Mouse (Mus musculus): ENCODE measurements at regions not wholly inside any gene's neighbourhood (a gene's known extent, or its start where the extent isn't known, plus 50 kb on each side); places are given as distances from the start of the nearest gene placed in this dataset.

DNA sequence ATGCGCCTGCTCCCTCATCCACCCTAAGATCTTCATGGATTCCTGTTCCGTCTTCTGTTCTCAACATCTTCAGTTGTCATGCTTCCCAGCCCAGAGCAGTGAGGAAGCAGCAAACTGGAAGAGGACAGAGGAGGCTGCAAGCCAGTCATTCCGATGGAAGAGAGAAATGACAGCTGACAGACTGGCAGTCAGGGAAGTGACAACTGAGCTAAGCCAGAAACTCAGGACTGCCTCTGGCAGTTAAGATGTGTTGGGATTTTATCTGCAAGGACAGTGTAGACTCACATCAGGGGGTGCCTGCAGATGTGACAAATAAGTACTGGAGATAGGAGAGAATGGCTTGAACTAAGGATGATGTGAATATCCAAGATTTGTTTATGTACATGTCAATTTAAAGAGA lies 106.1 kb upstream of the Fam92a start:
- intact Hi-C loops (cut with DNase I), result no loop called here

GRCm38 (mm10) chr4:12273369-12273768 lies 101.6 kb upstream of the Fam92a start:
- intact Hi-C loops (cut with DNase I), result no loop called here

GRCm38 (mm10) chr4:12272914-12273313 lies 101.1 kb upstream of the Fam92a start:
- intact Hi-C loops (cut with DNase I), result no loop called here

DNA sequence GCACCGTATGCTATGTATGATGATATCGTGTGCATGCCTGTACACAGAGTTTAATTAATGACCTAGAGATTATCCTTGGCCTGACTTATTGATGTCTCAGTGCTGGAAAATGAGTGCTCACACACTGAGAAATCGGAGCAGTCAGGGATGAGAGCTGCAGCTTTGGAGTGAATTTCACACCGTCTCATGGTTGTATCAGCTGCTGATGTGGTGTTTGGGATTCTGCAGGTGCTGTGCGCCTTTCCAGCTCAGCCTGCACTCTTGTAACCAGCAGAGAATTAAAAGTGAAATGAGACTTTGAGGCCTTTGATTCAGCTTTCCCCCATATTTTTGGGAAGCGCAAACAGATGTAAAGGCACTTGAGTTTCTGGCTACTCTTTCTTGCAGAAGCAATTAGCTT lies 100.6 kb upstream of the Fam92a start:
- intact Hi-C loops (cut with DNase I), result no loop called here

GRCm38 (mm10) chr4:12263746-12264145 lies 91.9 kb upstream of the Fam92a start:
- intact Hi-C loops (cut with DNase I), result no loop called here

- intact Hi-C loops (cut with DNase I), result no loop called here
Measured at GRCm38 (mm10) chr4:12263197-12263596, 91.4 kb upstream of the Fam92a start.

DNA sequence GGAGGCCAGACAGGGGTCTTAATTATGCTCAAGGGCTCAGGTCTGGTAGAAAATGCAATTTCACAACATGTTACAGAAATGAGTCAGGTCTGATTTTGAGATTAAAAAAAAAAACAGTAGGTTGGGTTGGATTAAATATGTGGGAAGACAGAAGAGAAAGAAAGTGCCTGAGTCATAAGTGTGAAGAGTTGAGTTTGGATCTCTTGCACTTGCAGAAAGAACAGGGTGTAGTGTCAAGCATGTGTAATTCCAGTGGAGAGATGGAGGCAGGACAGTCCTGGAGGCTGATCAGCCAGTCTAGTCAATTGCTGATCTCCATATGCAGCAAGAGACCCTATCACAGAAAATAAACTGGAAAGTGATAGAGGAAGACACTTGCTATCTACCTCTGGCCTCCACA lies 76.2 kb upstream of the Fam92a start:
- intact Hi-C loops (cut with DNase I), result loop anchor here (10.0 kb wide), 2 partner anchors 623 to 1527 kb away; no protein-coding TSS in a partner anchor

DNA sequence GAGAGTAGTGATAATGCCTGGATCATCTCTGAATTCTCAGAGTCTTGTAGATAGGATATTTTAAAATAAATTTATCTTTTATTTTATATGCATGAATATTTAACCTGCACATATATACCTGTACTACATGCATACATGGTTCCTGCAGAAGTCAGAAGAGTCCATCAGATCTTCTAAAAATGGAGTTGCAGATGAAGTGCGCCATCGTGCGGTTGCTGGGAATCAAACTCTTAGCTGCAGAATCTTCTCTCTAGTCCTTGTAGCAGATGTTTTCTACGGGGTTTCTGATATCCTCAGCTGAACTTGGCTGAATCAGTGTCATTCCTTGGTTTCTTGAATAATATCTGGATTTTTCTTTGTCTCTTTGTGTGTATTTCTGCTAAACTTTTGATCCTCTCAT lies 74.8 kb upstream of the Fam92a start:
- intact Hi-C loops (cut with DNase I), result loop anchor here (10.0 kb wide), 2 partner anchors 622 to 1528 kb away; no protein-coding TSS in a partner anchor

DNA sequence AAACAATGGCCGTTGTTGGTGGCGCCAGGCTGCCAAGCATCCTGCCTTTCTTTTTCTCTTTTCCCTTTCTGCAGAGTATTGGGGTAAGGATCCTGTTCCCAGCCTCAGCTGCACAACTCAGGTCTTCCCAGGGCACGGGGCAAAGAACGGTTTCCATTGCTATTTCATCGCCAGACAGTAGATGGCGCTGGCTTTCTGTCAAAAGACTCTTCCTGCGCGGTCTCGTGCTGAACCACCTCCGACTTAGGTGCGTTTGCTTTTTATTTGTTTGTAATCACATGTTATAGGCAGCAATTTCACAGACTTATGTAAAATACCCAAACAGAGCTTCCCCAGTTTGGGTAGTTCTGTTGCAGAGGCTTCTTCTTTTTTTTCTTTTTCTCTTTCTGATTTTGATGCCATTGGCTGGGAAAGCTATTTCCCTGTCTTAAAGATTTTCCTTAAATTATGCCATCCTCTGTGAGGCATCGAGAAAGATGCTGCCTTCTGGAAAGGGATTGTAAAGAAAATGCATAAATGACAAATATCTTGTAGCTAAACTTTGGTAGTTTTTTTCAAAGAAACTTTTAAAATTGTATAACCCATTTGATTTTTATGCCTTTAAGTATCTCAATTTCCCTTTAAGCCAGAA lies 69.2 kb upstream of the Fam92a start:
- intact Hi-C loops (cut with DNase I), result loop anchor here (10.0 kb wide), 2 partner anchors 616 to 1534 kb away; no protein-coding TSS in a partner anchor

GRCm38 (mm10) chr4:12230731-12231130 lies 58.9 kb upstream of the Fam92a start:
- intact Hi-C loops (cut with DNase I), result no loop called here

Data from adrenal gland (tissue).